Mouse (Mus musculus) olfactory bulb, adult 2 months (tissue): ENCODE results near the gene Stmn1. TPM values are rescaled to one million over a fixed set of nuclear protein-coding genes. Genes with fewer than 3 reads are reported as not detected.

ENCODE experiments used
- H3K27ac ChIP-seq: fragments of 200-500 bp; 2 replicates; pipeline ENCODE4 v1.5.1; 2012; ENCODE audit warnings: low read depth, low read length; ENCODE audit not compliant: insufficient read depth
- H3K4me1 ChIP-seq: fragments of 200-500 bp; 2 replicates; pipeline ENCODE4 v1.6.1; 2012; ENCODE audit warnings: low read length; ENCODE audit not compliant: control insufficient read depth, insufficient read depth
- H3K4me3 ChIP-seq: fragments of 200-500 bp; 2 replicates; pipeline ENCODE4 v1.5.1; 2012; ENCODE audit warnings: mild to moderate bottlenecking, low read depth, low read length, moderate library complexity; ENCODE audit not compliant: insufficient read depth
- CTCF ChIP-seq: fragments of 200-500 bp; IDR thresholded peaks from 2 replicates; pipeline ENCODE4 v1.5.1; 2012; ENCODE audit warnings: low read depth, mild to moderate bottlenecking, low read length, moderate library complexity; ENCODE audit not compliant: insufficient read depth
- POLR2A ChIP-seq: fragments of 200-500 bp; IDR thresholded peaks from 2 replicates; pipeline ENCODE4 v1.6.1; 2012; ENCODE audit warnings: mild to moderate bottlenecking, low read depth, low read length, moderate library complexity; ENCODE audit not compliant: insufficient read depth
- WGBS: fragments of 180-500 bp; shearing (Covaris S2); methylation state at CpG from one replicate; pipeline ENCODE4 v1.1.7; 2018; 5-methylcytosine and 5-hydroxymethylcytosine counted together
- polyA plus RNA-seq: library from polyadenylated mRNA; stranded (reverse); fragments of >200 nt; gene quantifications from 2 replicates; pipeline ENCODE4 v1.2.4, GENCODE M21; 2012; ENCODE audit warnings: low replicate concordance; ENCODE audit not compliant: missing spikeins, insufficient read depth, insufficient read length

Stmn1 gene
- polyA plus RNA-seq, 1 experiment, result 402 TPM

DNA sequence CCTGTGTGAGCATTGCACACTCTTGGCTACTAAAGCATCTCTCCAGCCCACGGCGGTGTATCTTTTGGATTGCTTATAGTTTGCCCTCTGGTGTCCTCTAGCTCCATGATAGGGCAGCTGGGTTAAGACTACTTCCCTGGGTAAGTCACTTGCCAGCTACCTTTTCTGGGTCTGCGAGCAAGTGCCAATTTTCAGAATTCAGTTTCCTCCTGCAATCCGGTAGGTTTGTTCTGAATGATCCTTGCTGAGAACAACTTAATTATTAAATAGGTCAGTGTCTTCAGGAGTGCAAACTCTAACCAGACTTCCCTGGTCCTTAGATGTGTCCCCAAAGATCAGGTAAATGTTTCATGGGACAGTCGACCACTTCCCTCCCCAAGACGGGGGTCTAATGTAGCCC, 33.0 kb downstream of the Stmn1 start:
- 93% methylated on average over 6 of the region's 6 CpGs for WGBS
- Histone ChIP-seq H3K4me1 (peaks cover 20% of the 10 kb centered on the region), H3K4me3 (no peak overlapping the region), H3K27ac (no peak overlapping the region)
- no peak for TF ChIP-seq CTCF
- no peak for TF ChIP-seq POLR2A

DNA sequence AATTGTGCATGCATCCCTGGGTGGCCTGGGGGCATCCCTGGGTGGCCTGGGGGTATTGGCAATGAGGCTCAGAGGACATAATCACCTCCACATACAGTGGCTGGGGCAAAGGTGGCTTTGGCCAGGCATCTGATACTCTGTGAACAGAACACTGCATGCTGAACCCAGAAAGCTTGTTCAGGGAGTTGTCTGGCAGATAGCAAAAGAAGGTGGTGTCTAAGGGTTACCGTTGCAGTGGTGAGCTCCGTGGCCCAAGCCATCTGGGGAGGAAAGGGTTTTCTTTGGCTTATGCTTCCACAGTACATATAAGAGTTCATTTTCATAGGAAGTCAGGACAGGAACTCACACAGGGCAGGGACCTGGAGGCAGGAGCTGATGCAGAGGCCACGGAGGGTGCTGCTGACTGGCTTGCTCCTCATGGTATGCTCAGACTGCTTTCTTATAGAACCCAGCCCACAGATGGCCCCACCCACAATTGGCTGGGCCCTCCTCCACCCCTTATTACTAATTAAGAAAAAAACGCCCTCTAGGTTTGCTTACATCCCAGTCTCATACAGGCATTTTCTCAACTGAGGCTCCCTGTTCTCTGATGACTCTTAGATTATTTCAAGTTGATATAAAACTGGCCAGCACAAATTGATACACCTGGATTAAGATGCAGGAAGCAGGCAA, 35.7 kb downstream of the Stmn1 start:
- Histone ChIP-seq H3K4me3 (no peak overlapping the region), H3K4me1 (0 out of 2 replicates have a peak, but pooled peaks cover 3% of the 10 kb centered on the region), H3K27ac (no peak overlapping the region)
- TF ChIP-seq CTCF (no peak), POLR2A (no peak)
- 82% methylated on average over 4 of the region's 4 CpGs for WGBS

DNA sequence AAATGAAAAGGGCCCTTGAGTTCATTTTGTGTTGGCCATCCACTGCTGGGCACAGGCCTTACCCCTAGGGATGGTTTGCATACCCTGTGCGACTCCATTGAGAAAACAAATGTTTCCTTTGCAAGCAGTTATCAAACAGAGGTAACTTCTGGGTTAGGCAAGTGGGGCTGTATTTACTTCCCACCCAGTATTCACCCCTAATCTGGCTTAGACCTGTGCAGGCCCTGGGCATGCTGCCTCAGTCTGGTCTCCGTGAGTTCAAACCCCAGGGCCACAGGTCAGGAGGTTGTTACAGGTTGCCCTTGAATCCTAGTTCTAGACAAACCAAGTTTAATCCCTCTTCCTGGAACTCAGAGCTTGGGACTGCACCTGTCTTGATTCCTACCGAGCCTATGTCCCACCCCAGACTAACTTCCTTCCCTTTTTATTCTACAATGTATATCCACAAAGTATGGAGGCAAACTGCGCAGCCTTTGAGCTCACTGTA, 37.2 kb downstream of the Stmn1 start:
- Histone ChIP-seq H3K4me3 (no peak overlapping the region), H3K4me1 (0 out of 2 replicates have a peak, but pooled peaks cover 3% of the 10 kb centered on the region), H3K27ac (no peak overlapping the region)
- WGBS, result 92% methylated on average over 4 of the region's 4 CpGs
- TF ChIP-seq POLR2A, result no peak
- no peak for TF ChIP-seq CTCF

DNA sequence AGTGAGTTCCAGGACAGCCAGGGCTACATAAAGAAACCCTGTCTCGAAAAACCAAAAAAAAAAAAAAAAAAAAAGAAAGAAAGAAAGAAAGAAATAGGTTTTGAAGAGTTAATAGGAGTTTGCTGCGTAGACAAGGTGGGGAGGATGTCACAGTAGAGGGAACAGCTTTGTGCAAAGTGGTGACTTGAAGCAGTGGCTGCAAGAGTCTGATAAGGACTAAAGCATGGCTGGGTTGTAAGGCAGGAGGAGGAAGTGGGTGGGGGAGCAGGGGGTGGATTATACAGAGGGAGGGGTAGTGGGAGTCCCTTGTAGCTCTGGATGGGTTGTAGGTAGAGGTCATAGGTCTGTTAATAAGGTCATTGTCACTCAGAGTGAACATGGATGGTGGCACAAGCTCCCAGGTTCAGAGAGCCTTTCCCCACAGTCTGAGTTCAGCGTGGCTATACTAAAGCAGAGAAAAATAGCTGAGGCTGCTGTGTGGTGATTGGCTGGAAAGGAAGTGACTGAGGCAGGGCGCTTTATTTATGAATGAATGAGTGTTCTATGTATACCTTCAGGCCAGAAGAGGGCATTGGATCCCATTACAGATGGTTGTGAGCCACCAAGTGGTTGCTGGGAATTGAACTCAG, 38.0 kb downstream of the Stmn1 start:
- Histone ChIP-seq H3K4me3 (no peak overlapping the region), H3K4me1 (peaks cover 3% of the 10 kb centered on the region; the same call in 1 of the 2 replicates), H3K27ac (no peak overlapping the region)
- TF ChIP-seq POLR2A, result no peak
- TF ChIP-seq CTCF, result no peak
- WGBS, result 79% methylated on average over 3 of the region's 4 CpGs

DNA sequence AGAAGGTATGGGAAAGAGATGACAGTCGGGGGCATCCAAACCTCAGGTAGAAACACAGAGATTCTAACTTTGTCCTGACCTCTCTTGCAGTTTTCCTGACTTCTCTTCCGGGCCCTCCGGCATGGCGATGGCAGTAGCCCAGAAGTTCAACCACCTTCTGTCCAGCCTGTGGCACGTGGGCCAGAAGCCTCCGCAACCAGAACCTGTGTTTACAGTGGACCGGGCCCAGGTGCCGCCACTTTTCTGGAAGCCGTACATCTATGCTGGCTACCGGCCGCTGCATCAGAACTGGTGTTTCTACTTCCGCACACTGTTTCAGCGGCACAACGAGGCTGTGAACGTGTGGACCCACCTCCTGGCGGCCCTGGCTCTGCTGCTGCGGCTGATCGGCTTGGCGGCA, 38.6 kb downstream of the Stmn1 start:
- 91% methylated on average over 19 of the region's 19 CpGs for WGBS
- TF ChIP-seq POLR2A, result no peak
- no peak for TF ChIP-seq CTCF

DNA sequence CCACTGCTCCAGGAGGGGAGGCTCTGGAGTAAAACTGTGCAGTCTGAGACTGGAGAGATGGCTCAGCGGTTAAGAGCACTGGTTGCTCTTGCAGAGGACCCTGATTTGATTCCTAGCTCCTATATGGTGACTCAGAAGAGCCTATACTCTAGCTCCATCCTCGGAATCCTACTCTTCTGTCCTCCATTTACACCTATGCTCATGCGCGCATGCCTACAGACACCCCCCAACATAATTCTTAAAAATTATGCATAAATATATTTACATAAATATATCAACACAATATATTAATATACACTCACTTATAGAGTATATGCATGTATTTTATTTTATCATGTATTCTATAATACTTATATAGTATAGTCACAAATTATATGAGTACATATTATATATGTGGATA, 42.3 kb downstream of the Stmn1 start:
- 77% methylated on average over 4 of the region's 4 CpGs for WGBS
- Histone ChIP-seq H3K4me3 (no peak overlapping the region), H3K4me1 (peaks cover 12% of the 10 kb centered on the region; the same call in 1 of the 2 replicates), H3K27ac (no peak overlapping the region)
- TF ChIP-seq CTCF (no peak), POLR2A (no peak)

More for the DNA sequence above, 38.6 kb downstream of the Stmn1 start:
- H3K27ac ChIP-seq, result no peak overlapping the region
- peaks cover 5% of the 10 kb centered on the region; the same call in 1 of the 2 replicates for H3K4me1 ChIP-seq
- H3K4me3 ChIP-seq, result no peak overlapping the region

DNA sequence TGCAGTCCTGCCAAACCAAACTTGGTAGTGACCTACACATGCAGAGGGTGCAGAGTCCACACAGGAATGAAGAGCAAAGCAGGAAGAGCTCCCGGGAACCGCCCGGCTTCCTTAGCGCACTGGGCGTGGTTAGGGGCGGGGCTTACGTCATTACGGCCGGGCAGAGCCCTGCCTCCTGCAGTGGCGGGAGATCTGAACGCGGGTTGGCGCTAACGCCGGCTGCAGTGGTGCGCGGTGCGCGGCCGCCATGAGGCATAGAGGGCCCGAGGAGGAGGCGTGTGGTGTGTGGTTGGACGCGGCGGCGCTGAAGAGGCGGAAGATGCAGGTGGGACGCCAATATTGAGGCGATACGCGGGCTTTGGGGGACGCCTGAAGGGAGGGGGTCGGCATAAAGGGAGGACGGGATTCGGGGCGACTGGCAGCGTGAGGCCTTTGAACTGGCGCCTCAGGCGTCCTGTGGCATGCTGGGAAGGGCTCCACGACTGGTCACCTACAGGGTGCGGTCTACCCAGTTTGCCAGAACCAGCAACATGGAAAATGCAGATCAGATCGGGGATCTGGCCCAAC, 42.8 kb downstream of the Stmn1 start, which contains the start of gene Aunip:
Gene Aunip, plus strand, starts transcription at position 155 of the 567 bp plus-strand sequence.
- TF ChIP-seq CTCF (no peak; the same call in 1 of the 2 replicates), POLR2A (0 out of 2 replicates have a peak, but pooled peaks have one; percentile 29)
- WGBS, result under 1% methylated on average over 42 of the region's 42 CpGs
- H3K27ac ChIP-seq, result no peak within 1 kb of the TSS; the same call in 1 of the 2 replicates
- H3K4me1 ChIP-seq, result peaks cover 16% of the 10 kb centered on the region; the same call in 1 of the 2 replicates
- H3K4me3 ChIP-seq, result peak within 1 kb of the TSS; percentile 34

DNA sequence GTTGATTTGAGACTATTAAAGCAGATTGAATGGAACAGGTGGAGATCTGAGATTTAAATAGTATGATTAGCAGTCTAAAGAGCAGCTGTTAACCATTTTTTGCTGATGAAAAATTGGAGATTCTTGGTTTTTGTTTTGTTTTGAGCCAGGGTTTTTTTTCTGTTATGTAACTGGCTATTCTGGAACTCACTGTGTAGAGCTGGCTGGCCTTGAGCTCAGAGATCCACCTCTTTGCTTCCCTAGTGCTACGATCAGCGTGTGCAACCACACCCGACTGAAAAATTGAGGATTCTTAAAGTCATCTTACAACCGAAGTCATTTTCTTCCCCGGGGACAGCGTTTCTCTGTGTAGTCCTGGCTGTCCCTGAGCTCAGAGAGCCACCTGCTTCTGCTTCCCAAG, 43.6 kb downstream of the Stmn1 start:
- H3K4me1 ChIP-seq, result peaks cover 17% of the 10 kb centered on the region; the same call in 1 of the 2 replicates
- H3K27ac ChIP-seq, result no peak overlapping the region
- TF ChIP-seq POLR2A, result no peak
- TF ChIP-seq CTCF, result no peak
- H3K4me3 ChIP-seq, result no peak overlapping the region
- WGBS, result 71% methylated on average over 6 of the region's 6 CpGs

DNA sequence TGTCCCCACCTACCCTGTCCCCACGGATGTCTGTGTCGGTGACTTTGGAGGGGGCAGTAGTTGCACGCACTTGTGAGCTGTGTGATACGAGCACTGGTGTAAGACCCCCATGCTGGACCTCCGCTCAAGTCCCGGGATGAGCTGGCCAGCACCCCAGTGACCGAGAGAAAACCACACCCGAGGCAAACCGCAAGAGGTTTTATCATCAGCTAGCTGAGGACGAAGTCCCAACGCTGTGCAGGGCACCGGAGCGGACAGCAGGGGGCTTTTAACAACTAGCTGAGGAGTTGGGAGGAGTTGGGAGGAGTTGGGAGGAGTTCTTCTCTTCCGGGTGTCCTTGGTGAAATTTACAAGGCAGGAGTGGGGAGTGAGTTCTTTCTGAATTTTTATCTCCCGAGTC, 44.7 kb downstream of the Stmn1 start:
- Histone ChIP-seq H3K27ac (no peak overlapping the region), H3K4me1 (peaks cover 27% of the 10 kb centered on the region), H3K4me3 (no peak overlapping the region)
- TF ChIP-seq POLR2A (no peak), CTCF (no peak)
- 16% methylated on average over 15 of the region's 15 CpGs for WGBS
